Mouse (Mus musculus) liver, embryonic 14.5 days (tissue): ENCODE data around the gene Krtap27-1. TPM values are rescaled to one million over a fixed set of nuclear protein-coding genes. Genes with fewer than 3 reads are reported as not detected.

Experiments
- ATAC-seq: fragments of 200-750 bp; cut with Nextera tagmentation; 2 replicates; pipeline ENCODE4 v1.8.0; 2017; ENCODE audit warnings: moderate number of reproducible peaks, mild to moderate bottlenecking, moderate library complexity; ENCODE audit not compliant: insufficient read depth
- DNase-seq, 3 experiments: peaks; one replicate each; pipeline ENCODE4 v3.0.0-alpha.2; 2012 to 2013; ENCODE audit warnings: low read depth in 3 of 3, low spot score in 3 of 3
- H3K27ac ChIP-seq: fragments of 300-500 bp; sonication (generic); 2 replicates; pipeline ENCODE4 v1.5.1; 2014; ENCODE audit warnings: moderate library complexity, mild to moderate bottlenecking, control low read depth, inconsistent platforms
- H3K27me3 ChIP-seq: fragments of 300-500 bp; sonication (generic); 2 replicates; pipeline ENCODE4 v1.6.1; 2014; ENCODE audit warnings: mild to moderate bottlenecking, low read length, moderate library complexity; ENCODE audit not compliant: control insufficient read depth, insufficient read depth
- H3K36me3 ChIP-seq: fragments of 300-500 bp; sonication (generic); replicated peaks from 2 replicates; pipeline ENCODE4 v1.6.1; 2014; ENCODE audit warnings: low read depth; ENCODE audit not compliant: control insufficient read depth, insufficient read depth
- H3K4me1 ChIP-seq, 2 experiments: fragments of 200-500 bp in 1 of 2; fragments of 300-500 bp in 1 of 2; sonication (generic) in 1 of 2; replicated peaks; 2 replicates each; pipeline ENCODE4 v1.6.1; 2012 to 2014; ENCODE audit warnings: antibody characterized with exemption in 1 of 2, inconsistent platforms in 1 of 2, low read length in 1 of 2; ENCODE audit not compliant: control insufficient read depth in 2 of 2, insufficient read depth in 2 of 2
- H3K4me2 ChIP-seq: fragments of 300-500 bp; sonication (generic); 2 replicates; pipeline ENCODE4 v1.6.1; 2014; ENCODE audit warnings: low read depth, mild to moderate bottlenecking, control low read depth, moderate library complexity
- H3K4me3 ChIP-seq, 2 experiments: fragments of 200-500 bp in 1 of 2; fragments of 300-500 bp in 1 of 2; sonication (generic) in 1 of 2; 2 replicates each; pipeline ENCODE4 v1.5.1; 2012 to 2014; ENCODE audit warnings: low read depth in 2 of 2, low read length in 2 of 2, mild to moderate bottlenecking in 2 of 2, control low read depth in 1 of 2, inconsistent platforms in 1 of 2, moderate library complexity in 1 of 2; ENCODE audit not compliant: insufficient read depth in 1 of 2
- H3K9ac ChIP-seq: fragments of 300-500 bp; sonication (generic); replicated peaks from 2 replicates; pipeline ENCODE4 v1.6.1; 2014; ENCODE audit warnings: mild to moderate bottlenecking, control low read depth, moderate library complexity
- H3K9me3 ChIP-seq: fragments of 300-500 bp; sonication (generic); 2 replicates; pipeline ENCODE4 v1.6.1; 2016; ENCODE audit warnings: low read length, mixed read lengths; ENCODE audit not compliant: control insufficient read depth
- CTCF ChIP-seq: IDR thresholded peaks from 2 replicates; pipeline ENCODE4 v1.5.1; 2016; ENCODE audit warnings: antibody characterized with exemption, low read depth, control low read depth
- EP300 ChIP-seq: IDR thresholded peaks from 2 replicates; pipeline ENCODE4 v1.6.1; 2016; ENCODE audit warnings: antibody characterized with exemption, low read depth
- WGBS: fragments of 180-500 bp; shearing (Covaris S2); extraction: QIAGEN DNeasy Blood & Tissue Kit; methylation state at CpG from one replicate; pipeline ENCODE4 v1.1.7; 2014; ENCODE audit not compliant: insufficient replicate concordance; 5-methylcytosine and 5-hydroxymethylcytosine counted together
- polyA plus RNA-seq, 2 experiments: library from polyadenylated mRNA; depleted of rRNA in 1 of 2; stranded (reverse) in 1 of 2; unstranded in 1 of 2; fragments of >200 nt; fragmentation: Nextera tagmentation in 1 of 2; extraction: Ambion mirVana in 1 of 2; gene quantifications; 2 replicates each; pipeline versions ENCODE4 v1.2.1 to v1.2.3; 2012 to 2014

The Krtap27-1 gene
- not detected in 2 replicates for polyA plus RNA-seq (2012; rRNA removed)
- not detected in 2 replicates for polyA plus RNA-seq (2014; fragmentation: Nextera tagmentation; extraction: Ambion mirVana)

DNA sequence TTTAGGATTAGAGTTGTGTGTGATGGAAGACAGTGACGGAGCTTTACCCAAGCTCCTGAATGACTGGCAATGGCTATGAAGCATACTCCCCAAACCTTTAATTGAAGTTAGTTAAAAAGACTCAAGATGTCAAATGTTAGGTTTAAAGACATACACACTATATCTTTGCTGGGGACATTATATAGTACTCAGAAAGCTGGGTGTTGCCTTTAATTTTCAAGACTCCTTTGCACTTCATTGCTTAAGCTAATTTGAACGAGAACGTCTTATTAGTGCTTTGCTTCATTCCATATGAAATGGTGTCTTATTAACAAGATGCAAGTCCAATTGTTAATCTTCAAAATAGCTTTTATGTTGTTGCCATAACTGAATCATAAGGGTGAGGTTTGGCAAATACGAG, at the start of gene Krtap27-1:
TSS of gene Krtap27-1 (minus strand) at position 101 of the 400 bp plus-strand sequence.
- Histone ChIP-seq H3K9ac (no peak within 1 kb of the TSS), H3K27me3 (no peaks in the 10 kb centered on the region), H3K4me3 (no peak within 1 kb of the TSS), H3K9me3 (no peaks in the 10 kb centered on the region), H3K4me2 (no peak within 1 kb of the TSS), H3K36me3 (no peaks in the 10 kb centered on the region), H3K27ac (no peak within 1 kb of the TSS), H3K4me1 (no peaks in the 10 kb centered on the region)
- TF ChIP-seq CTCF (no peak), EP300 (no peak)
- ATAC-seq (no peak), DNase-seq (no peak)
- 64% methylated on average over 4 of the region's 4 CpGs for WGBS

DNA sequence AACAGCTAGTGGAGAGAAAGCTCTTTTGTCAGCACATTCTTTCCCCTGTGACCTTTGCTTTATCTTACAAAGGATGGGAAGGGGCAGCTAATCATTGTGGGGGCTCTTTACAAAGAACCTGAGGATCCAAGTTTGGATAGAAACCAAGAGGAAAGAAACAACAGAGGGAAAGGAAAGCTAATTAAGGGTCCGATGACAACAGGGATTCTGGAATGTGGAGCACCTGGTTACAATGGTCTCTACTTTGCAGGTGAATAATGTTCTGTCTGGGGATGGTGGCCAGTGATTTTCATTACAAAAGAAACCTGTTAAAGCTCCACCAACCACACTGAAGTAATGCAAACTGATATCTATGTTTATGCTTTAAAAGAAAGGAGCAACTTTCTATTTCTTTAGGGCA, 48.6 kb upstream of the Krtap27-1 start:
- no peaks in the 10 kb centered on the region for H3K27me3 ChIP-seq
- no peaks in the 10 kb centered on the region for H3K36me3 ChIP-seq
- H3K9ac ChIP-seq = no peak overlapping the region
- WGBS = 28% methylated on average over 1 of the region's 1 CpGs
- ATAC-seq (no peak), DNase-seq (no peak)
- no peaks in the 10 kb centered on the region for H3K9me3 ChIP-seq
- no peaks in the 10 kb centered on the region for H3K4me1 ChIP-seq
- H3K4me3 ChIP-seq = no peak overlapping the region
- no peak overlapping the region for H3K4me2 ChIP-seq
- TF ChIP-seq CTCF = no peak
- no peak for TF ChIP-seq EP300
- H3K27ac ChIP-seq = no peak overlapping the region

DNA sequence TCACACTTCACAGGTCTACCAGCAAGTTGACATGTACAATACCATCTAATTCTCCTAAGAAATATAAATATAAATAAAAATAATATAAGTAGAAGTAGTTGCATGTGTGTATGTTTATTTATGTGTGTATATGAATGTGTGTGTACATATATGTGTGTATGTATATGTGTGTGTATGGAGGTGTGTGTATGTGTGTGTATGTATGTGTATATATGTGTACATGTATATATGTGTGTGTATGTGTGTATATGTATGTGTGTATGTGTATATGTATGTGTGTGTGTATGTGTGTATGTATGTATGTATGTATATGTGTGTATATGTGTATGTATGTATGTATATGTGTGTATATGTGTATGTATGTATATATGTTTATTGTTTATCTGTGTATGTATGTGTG, 45.1 kb upstream of the Krtap27-1 start:
- Histone ChIP-seq H3K9me3 (no peaks in the 10 kb centered on the region), H3K4me2 (no peak overlapping the region), H3K4me1 (no peaks in the 10 kb centered on the region), H3K36me3 (no peaks in the 10 kb centered on the region), H3K4me3 (no peak overlapping the region), H3K27ac (no peak overlapping the region), H3K27me3 (no peaks in the 10 kb centered on the region), H3K9ac (no peak overlapping the region)
- DNase-seq (no peak), ATAC-seq (no peak)
- TF ChIP-seq CTCF (no peak), EP300 (no peak)

DNA sequence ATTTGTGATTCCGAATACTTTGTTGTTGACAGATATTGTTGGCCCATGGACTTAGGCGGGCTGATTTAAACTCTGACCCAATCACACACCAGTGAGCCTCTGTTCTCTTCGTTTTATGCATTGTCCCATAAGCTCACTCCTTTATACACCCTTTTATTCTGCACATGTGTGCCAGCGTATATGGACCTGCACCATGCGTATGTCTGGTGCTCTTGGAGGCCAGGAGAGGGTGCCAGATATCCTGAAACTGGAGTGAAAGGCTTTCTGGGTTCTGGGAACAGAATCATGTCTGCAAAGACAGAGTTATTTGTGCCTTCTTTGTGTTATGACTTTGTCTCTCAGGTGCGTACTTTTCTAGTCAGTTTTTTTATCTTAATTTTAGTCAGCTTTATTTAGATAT, 39.8 kb upstream of the Krtap27-1 start:
- 55% methylated on average over 6 of the region's 6 CpGs for WGBS
- Histone ChIP-seq H3K36me3 (no peaks in the 10 kb centered on the region), H3K9me3 (no peaks in the 10 kb centered on the region), H3K9ac (no peak overlapping the region), H3K27me3 (no peaks in the 10 kb centered on the region), H3K4me1 (no peaks in the 10 kb centered on the region), H3K4me3 (no peak overlapping the region), H3K27ac (no peak overlapping the region), H3K4me2 (no peak overlapping the region)
- 0 out of 2 replicates have a peak, but pooled peaks have one; percentile 15 for TF ChIP-seq CTCF
- no peak for TF ChIP-seq EP300
- no peak for DNase-seq
- ATAC-seq = no peak

DNA sequence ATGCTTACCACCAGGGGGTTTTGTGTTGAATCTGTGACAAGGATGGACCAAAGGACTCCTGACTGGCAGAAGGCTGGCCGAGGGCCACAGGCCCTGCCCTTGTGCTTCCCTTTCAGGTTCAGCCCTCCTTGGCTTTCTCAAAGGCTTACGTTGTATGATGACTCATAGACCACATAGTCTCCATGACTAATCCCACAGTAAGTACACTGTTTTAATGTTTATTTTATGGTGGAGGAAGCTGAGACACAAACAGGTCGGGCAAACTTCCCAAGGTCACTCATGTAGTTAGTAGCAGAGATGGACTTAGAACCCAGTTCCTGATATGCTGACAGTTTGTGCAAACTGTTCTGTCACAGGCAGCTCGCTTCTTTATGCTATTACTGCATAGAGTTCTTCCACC, 39.3 kb upstream of the Krtap27-1 start:
- ATAC-seq (no peak), DNase-seq (no peak)
- Histone ChIP-seq H3K9ac (no peak overlapping the region), H3K36me3 (no peaks in the 10 kb centered on the region), H3K4me1 (no peaks in the 10 kb centered on the region), H3K27ac (no peak overlapping the region), H3K27me3 (no peaks in the 10 kb centered on the region), H3K9me3 (no peaks in the 10 kb centered on the region), H3K4me2 (no peak overlapping the region), H3K4me3 (no peak overlapping the region)
- TF ChIP-seq CTCF (no peak), EP300 (no peak)
- 44% methylated on average over 4 of the region's 4 CpGs for WGBS
